Mouse (Mus musculus) hindbrain, embryonic 13.5 days (tissue): ENCODE data around the gene Foxk1. TPM values are rescaled to one million over a fixed set of nuclear protein-coding genes. Genes with fewer than 3 reads are reported as not detected.

Experiments
- ATAC-seq: fragments of 200-750 bp; cut with Nextera tagmentation; 2 replicates; pipeline ENCODE4 v1.8.0; 2017; ENCODE audit warnings: moderate TSS enrichment; ENCODE audit not compliant: low FRiP score
- H3K27ac ChIP-seq: fragments of 300-500 bp; sonication (generic); 2 replicates; pipeline ENCODE4 v1.5.1; 2015; ENCODE audit warnings: inconsistent platforms, mild to moderate bottlenecking, moderate library complexity
- H3K27me3 ChIP-seq: fragments of 300-500 bp; sonication (generic); 2 replicates; pipeline ENCODE4 v1.6.1; 2015; ENCODE audit warnings: mild to moderate bottlenecking, inconsistent platforms
- H3K36me3 ChIP-seq: fragments of 300-500 bp; sonication (generic); 2 replicates; pipeline ENCODE4 v1.6.1; 2015; ENCODE audit warnings: mild to moderate bottlenecking, inconsistent platforms
- H3K4me1 ChIP-seq: fragments of 300-500 bp; sonication (generic); replicated peaks from 2 replicates; pipeline ENCODE4 v1.6.1; 2015; ENCODE audit warnings: inconsistent platforms
- H3K4me2 ChIP-seq: fragments of 300-500 bp; sonication (generic); 2 replicates; pipeline ENCODE4 v1.6.1; 2015; ENCODE audit warnings: inconsistent platforms, mild to moderate bottlenecking, moderate library complexity
- H3K4me3 ChIP-seq: fragments of 300-500 bp; sonication (generic); 2 replicates; pipeline ENCODE4 v1.5.1; 2015; ENCODE audit warnings: mild to moderate bottlenecking, inconsistent platforms
- H3K9ac ChIP-seq: fragments of 300-500 bp; sonication (generic); 2 replicates; pipeline ENCODE4 v1.6.1; 2015; ENCODE audit warnings: mild to moderate bottlenecking, inconsistent platforms
- H3K9me3 ChIP-seq: fragments of 300-500 bp; sonication (generic); 2 replicates; pipeline ENCODE4 v1.6.1; 2016; ENCODE audit warnings: inconsistent platforms
- WGBS: fragments of 180-500 bp; shearing (Covaris S2); methylation state at CpG from one replicate; pipeline ENCODE4 v1.1.7; 2015; 5-methylcytosine and 5-hydroxymethylcytosine counted together
- polyA plus RNA-seq: library from polyadenylated mRNA; unstranded; fragments of >200 nt; fragmentation: Nextera tagmentation; extraction: Ambion mirVana; gene quantifications from 2 replicates; pipeline ENCODE4 v1.2.1, GENCODE M21; 2015

Foxk1 gene
- polyA plus RNA-seq, 1 experiment from 2014 or later: 5.6 TPM

- Histone ChIP-seq H3K4me1 (peaks cover 71% of the 10 kb centered on the region), H3K9me3 (no peaks in the 10 kb centered on the region), H3K4me2 (no peak overlapping the region), H3K27me3 (no peaks in the 10 kb centered on the region), H3K36me3 (0 out of 2 replicates have a peak, but pooled peaks cover 3% of the 10 kb centered on the region), H3K9ac (no peak overlapping the region), H3K27ac (0 out of 2 replicates have a peak overlapping the region, but pooled peaks have one; percentile 9), H3K4me3 (no peak overlapping the region)
- WGBS: 22% methylated on average over 9 of the region's 9 CpGs
- no peak for ATAC-seq
Measured at GRCm38 (mm10) chr5:142413723-142414445, 12.6 kb downstream of the Foxk1 start.

GRCm38 (mm10) chr5:142415401-142415800, 14.1 kb downstream of the Foxk1 start:
- peaks cover 55% of the 10 kb centered on the region for H3K4me1 ChIP-seq
- WGBS: 55% methylated on average over 6 of the region's 6 CpGs
- ATAC-seq: no peak

GRCm38 (mm10) chr5:142416070-142416775, 14.9 kb downstream of the Foxk1 start:
- peaks cover 49% of the 10 kb centered on the region for H3K4me1 ChIP-seq
- H3K27ac ChIP-seq: no peak overlapping the region
- WGBS: 26% methylated on average over 14 of the region's 14 CpGs

More at GRCm38 (mm10) chr5:142415401-142415800, 14.1 kb downstream of the Foxk1 start:
- H3K9me3 ChIP-seq: no peaks in the 10 kb centered on the region
- H3K36me3 ChIP-seq: peaks cover 14% of the 10 kb centered on the region
- H3K4me2 ChIP-seq: no peak overlapping the region
- no peak overlapping the region for H3K9ac ChIP-seq
- no peaks in the 10 kb centered on the region for H3K27me3 ChIP-seq
- no peak overlapping the region for H3K4me3 ChIP-seq
- H3K27ac ChIP-seq: no peak overlapping the region

GRCm38 (mm10) chr5:142417104-142417503, 15.8 kb downstream of the Foxk1 start:
- Histone ChIP-seq H3K36me3 (peaks cover 17% of the 10 kb centered on the region), H3K4me1 (peaks cover 51% of the 10 kb centered on the region), H3K4me3 (no peak overlapping the region), H3K27me3 (no peaks in the 10 kb centered on the region), H3K9me3 (no peaks in the 10 kb centered on the region), H3K4me2 (no peak overlapping the region), H3K9ac (no peak overlapping the region), H3K27ac (no peak overlapping the region)
- WGBS: 63% methylated on average over 3 of the region's 3 CpGs
- no peak for ATAC-seq

More at GRCm38 (mm10) chr5:142416070-142416775, 14.9 kb downstream of the Foxk1 start:
- no peak for ATAC-seq
- no peaks in the 10 kb centered on the region for H3K9me3 ChIP-seq
- peaks cover 15% of the 10 kb centered on the region for H3K36me3 ChIP-seq
- no peak overlapping the region for H3K4me3 ChIP-seq
- H3K4me2 ChIP-seq: no peak overlapping the region
- H3K27me3 ChIP-seq: no peaks in the 10 kb centered on the region
- no peak overlapping the region for H3K9ac ChIP-seq

- Histone ChIP-seq H3K9me3 (no peaks in the 10 kb centered on the region), H3K9ac (no peak overlapping the region; the same call in 1 of the 2 replicates), H3K27me3 (no peaks in the 10 kb centered on the region), H3K4me3 (no peak overlapping the region), H3K36me3 (peaks cover 19% of the 10 kb centered on the region), H3K27ac (no peak overlapping the region), H3K4me1 (peaks cover 52% of the 10 kb centered on the region), H3K4me2 (no peak overlapping the region)
- 79% methylated on average over 9 of the region's 9 CpGs for WGBS
- no peak for ATAC-seq
Measured at GRCm38 (mm10) chr5:142417876-142418275, 16.6 kb downstream of the Foxk1 start.

GRCm38 (mm10) chr5:142418419-142418818, 17.1 kb downstream of the Foxk1 start:
- H3K4me3 ChIP-seq: no peak overlapping the region
- no peaks in the 10 kb centered on the region for H3K27me3 ChIP-seq
- peaks cover 19% of the 10 kb centered on the region for H3K36me3 ChIP-seq
- H3K9ac ChIP-seq: no peak overlapping the region; the same call in 1 of the 2 replicates
- peaks cover 50% of the 10 kb centered on the region for H3K4me1 ChIP-seq
- no peak for ATAC-seq
- WGBS: 93% methylated on average over 4 of the region's 4 CpGs
- no peaks in the 10 kb centered on the region for H3K9me3 ChIP-seq
- H3K27ac ChIP-seq: no peak overlapping the region
- no peak overlapping the region for H3K4me2 ChIP-seq

GRCm38 (mm10) chr5:142420317-142420716, 19.0 kb downstream of the Foxk1 start:
- 94% methylated on average over 4 of the region's 4 CpGs for WGBS
- H3K4me2 ChIP-seq: no peak overlapping the region

GRCm38 (mm10) chr5:142420920-142421319, 19.6 kb downstream of the Foxk1 start:
- no peak for ATAC-seq
- H3K4me3 ChIP-seq: no peak overlapping the region
- H3K36me3 ChIP-seq: peaks cover 19% of the 10 kb centered on the region
- H3K4me2 ChIP-seq: no peak overlapping the region
- H3K9ac ChIP-seq: no peak overlapping the region
- 71% methylated on average over 9 of the region's 9 CpGs for WGBS
- no peaks in the 10 kb centered on the region for H3K27me3 ChIP-seq
- H3K9me3 ChIP-seq: no peaks in the 10 kb centered on the region
- peaks cover 51% of the 10 kb centered on the region for H3K4me1 ChIP-seq
- no peak overlapping the region for H3K27ac ChIP-seq

More at GRCm38 (mm10) chr5:142420317-142420716, 19.0 kb downstream of the Foxk1 start:
- Histone ChIP-seq H3K27ac (no peak overlapping the region), H3K27me3 (no peaks in the 10 kb centered on the region), H3K9ac (no peak overlapping the region), H3K4me3 (no peak overlapping the region), H3K4me1 (peaks cover 50% of the 10 kb centered on the region), H3K36me3 (peaks cover 19% of the 10 kb centered on the region), H3K9me3 (no peaks in the 10 kb centered on the region)
- no peak for ATAC-seq

GRCm38 (mm10) chr5:142421886-142422285, 20.6 kb downstream of the Foxk1 start:
- Histone ChIP-seq H3K4me1 (peaks cover 43% of the 10 kb centered on the region), H3K27ac (peak overlapping the region; percentile 61), H3K4me3 (no peak overlapping the region), H3K4me2 (no peak overlapping the region), H3K36me3 (peaks cover 23% of the 10 kb centered on the region), H3K9me3 (no peaks in the 10 kb centered on the region), H3K27me3 (no peaks in the 10 kb centered on the region), H3K9ac (no peak overlapping the region)
- no peak for ATAC-seq
- WGBS: 93% methylated on average over 5 of the region's 5 CpGs

GRCm38 (mm10) chr5:142423141-142423540, 21.8 kb downstream of the Foxk1 start:
- Histone ChIP-seq H3K4me1 (peaks cover 45% of the 10 kb centered on the region), H3K4me2 (no peak overlapping the region), H3K36me3 (peaks cover 22% of the 10 kb centered on the region), H3K4me3 (no peak overlapping the region), H3K27me3 (no peaks in the 10 kb centered on the region), H3K27ac (peak overlapping the region; percentile 61), H3K9me3 (no peaks in the 10 kb centered on the region), H3K9ac (no peak overlapping the region)
- 75% methylated on average over 10 of the region's 10 CpGs for WGBS
- peak; percentile 32; the same call in 1 of the 2 replicates for ATAC-seq

GRCm38 (mm10) chr5:142423701-142424100, 22.4 kb downstream of the Foxk1 start:
- Histone ChIP-seq H3K9me3 (no peaks in the 10 kb centered on the region), H3K4me3 (no peak overlapping the region), H3K27me3 (no peaks in the 10 kb centered on the region), H3K27ac (peak overlapping the region; percentile 74; the same call in 1 of the 2 replicates), H3K36me3 (peaks cover 20% of the 10 kb centered on the region), H3K9ac (no peak overlapping the region), H3K4me2 (no peak overlapping the region), H3K4me1 (peaks cover 49% of the 10 kb centered on the region)
- ATAC-seq: no peak
- 43% methylated on average over 3 of the region's 3 CpGs for WGBS

GRCm38 (mm10) chr5:142424627-142425349, 23.5 kb downstream of the Foxk1 start:
- H3K27ac ChIP-seq: peak overlapping the region; percentile 74
- H3K4me2 ChIP-seq: no peak overlapping the region
- WGBS: 77% methylated on average over 13 of the region's 13 CpGs
- H3K36me3 ChIP-seq: peaks cover 14% of the 10 kb centered on the region
- H3K4me1 ChIP-seq: peaks cover 49% of the 10 kb centered on the region
- no peak overlapping the region; the same call in 1 of the 2 replicates for H3K9ac ChIP-seq
- H3K4me3 ChIP-seq: no peak overlapping the region
- no peak for ATAC-seq
- no peaks in the 10 kb centered on the region for H3K9me3 ChIP-seq
- no peaks in the 10 kb centered on the region for H3K27me3 ChIP-seq
